In the genomic region with DNA sequence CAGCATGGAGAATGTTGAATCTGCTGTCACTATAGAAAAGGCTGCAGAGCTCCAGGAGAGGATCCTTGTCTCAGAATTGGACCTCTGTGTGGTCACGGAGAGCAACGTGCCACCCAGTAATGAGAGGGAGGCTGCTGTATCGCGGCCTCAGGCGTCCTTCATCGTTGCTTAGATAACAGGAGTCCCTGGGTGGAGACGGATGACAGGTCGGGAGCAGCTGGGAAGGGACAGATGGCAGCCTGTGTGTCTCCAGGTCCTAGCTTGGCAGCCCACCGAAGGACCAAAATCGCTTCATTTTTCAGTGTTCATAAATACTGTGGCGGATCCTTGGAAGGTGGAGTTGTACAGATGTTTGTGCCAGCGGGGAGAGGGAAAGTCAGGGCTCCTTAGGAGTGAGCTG, we compare ENCODE assay signal across 17 mouse cellular contexts. TPM values are rescaled to one million over a fixed set of nuclear protein-coding genes. Genes with fewer than 3 reads are reported as not detected.
DNase-seq lines count a peak whose midpoint lies in the region; ATAC-seq and TF ChIP-seq lines count a peak whose summit lies in the region.
"Had no signal": no experiment of that assay in that cellular context is flagged by ENCODE, and none has a peak within 500 bp of the region (broad histone marks: within the 10 kb centered on the region; RNA-seq: fewer than 3 reads in every experiment).

No protein-coding gene starts in this region.

- H3K4me1 ChIP-seq in forebrain, embryonic 12.5 days: no peaks in the 10 kb centered on the region
- H3K4me1 ChIP-seq in forebrain, postnatal 0 days (ENCODE audit: insufficient read depth): no peaks in the 10 kb centered on the region
- H3K4me1 ChIP-seq in hindbrain, embryonic 16.5 days (ENCODE audit: control insufficient read depth, insufficient read depth, low read depth, low read length): no peaks in the 10 kb centered on the region; the same call in 1 of the 2 replicates
- H3K4me1 ChIP-seq: liver, embryonic 12.5 days had no signal

- H3K9me3 ChIP-seq in forebrain, embryonic 12.5 days: no peaks in the 10 kb centered on the region
- H3K9me3 ChIP-seq in forebrain, postnatal 0 days (ENCODE audit: low read length): no peaks in the 10 kb centered on the region
- H3K9me3 ChIP-seq in hindbrain, embryonic 16.5 days (ENCODE audit: control insufficient read depth, low read length): no peaks in the 10 kb centered on the region
- H3K9me3 ChIP-seq: limb, embryonic 10.5 days; liver, embryonic 12.5 days had no signal

- peaks cover 22% of the 10 kb centered on the region; the same call in 1 of the 2 replicates for H3K36me3 ChIP-seq in forebrain, embryonic 12.5 days (replicated peaks)
- peaks cover 7% of the 10 kb centered on the region; the same call in 1 of the 2 replicates for H3K36me3 ChIP-seq in forebrain, postnatal 0 days (ENCODE audit: insufficient read depth)
- H3K36me3 ChIP-seq in hindbrain, embryonic 16.5 days (ENCODE audit: control insufficient read depth, insufficient read depth, low read length): no peaks in the 10 kb centered on the region

- 0 out of 2 replicates have a peak overlapping the region, but pooled peaks have one; percentile 3 for H3K27ac ChIP-seq in forebrain, embryonic 12.5 days
- H3K27ac ChIP-seq in forebrain, postnatal 0 days (ENCODE audit: low read depth, low read length): no peak overlapping the region
- peak overlapping the region; percentile 82 for H3K27ac ChIP-seq in layer of hippocampus, adult 2 months
- no peak overlapping the region for H3K27ac ChIP-seq in hindbrain, embryonic 16.5 days (ENCODE audit: low read depth, low read length)
- H3K27ac ChIP-seq: limb, embryonic 10.5 days; liver, embryonic 12.5 days had no signal

- no peak for TF ChIP-seq CTCF in forebrain, postnatal 0 days (IDR thresholded peaks at IDR 0.05; ENCODE audit: low read depth)
- TF ChIP-seq CTCF in layer of hippocampus, adult 2 months (conservative IDR thresholded peaks at IDR 0.05): no peak

- DNase-seq in forebrain, postnatal 0 days: no peak
- DNase-seq in layer of hippocampus, adult 2 months (ENCODE audit: low spot score in 2 of 2): no peak
- DNase-seq in layer of hippocampus, postnatal 14 days (ENCODE audit: low spot score in 2 of 2): no peak
- DNase-seq in cerebellum, adult 8-10 months: peak; percentile 67
- no peak for DNase-seq in thymus, postnatal 4 days
- DNase-seq in ovary, postnatal 14 days (ENCODE audit: low spot score): no peak
- DNase-seq: adrenal gland, postnatal 25 days; heart, postnatal 10 days; kidney, adult 11 months; kidney, postnatal 25 days; layer of hippocampus, postnatal 36 days; right cerebral cortex, postnatal 25 days had no signal

- 81% methylated on average over 12 of the region's 12 CpGs for WGBS in forebrain, embryonic 12.5 days
- WGBS in forebrain, postnatal 0 days: 66% methylated on average over 12 of the region's 12 CpGs
- 49% methylated on average over 12 of the region's 12 CpGs for WGBS in hindbrain, embryonic 16.5 days

- H3K27me3 ChIP-seq in forebrain, embryonic 12.5 days: no peaks in the 10 kb centered on the region
- no peaks in the 10 kb centered on the region for H3K27me3 ChIP-seq in forebrain, postnatal 0 days (ENCODE audit: insufficient read depth, low read length)
- no peaks in the 10 kb centered on the region for H3K27me3 ChIP-seq in hindbrain, embryonic 16.5 days (replicated peaks; ENCODE audit: control insufficient read depth, insufficient read depth, low read length)
- H3K27me3 ChIP-seq: CH12.LX; liver, embryonic 12.5 days had no signal

- H3K4me2 ChIP-seq in forebrain, embryonic 12.5 days: no peak overlapping the region
- no peak overlapping the region for H3K4me2 ChIP-seq in forebrain, postnatal 0 days (ENCODE audit: low read depth)
- H3K4me2 ChIP-seq in hindbrain, embryonic 16.5 days (ENCODE audit: low read length): no peak overlapping the region
- H3K4me2 ChIP-seq: liver, embryonic 12.5 days had no signal

- H3K4me3 ChIP-seq in forebrain, embryonic 12.5 days (replicated peaks): no peak overlapping the region
- H3K4me3 ChIP-seq in forebrain, postnatal 0 days (ENCODE audit: low read depth, low read length): no peak overlapping the region
- H3K4me3 ChIP-seq in layer of hippocampus, adult 2 months: no peak overlapping the region
- H3K4me3 ChIP-seq in hindbrain, embryonic 16.5 days (ENCODE audit: low read length): no peak overlapping the region
- H3K4me3 ChIP-seq: limb, embryonic 10.5 days; liver, embryonic 12.5 days had no signal

- no peak for ATAC-seq in forebrain, embryonic 12.5 days (ENCODE audit: low FRiP score)
- no peak for ATAC-seq in forebrain, postnatal 0 days
- peak; percentile 79 for ATAC-seq in hindbrain, embryonic 16.5 days
- ATAC-seq: liver, embryonic 12.5 days had no signal

- no peak overlapping the region for H3K9ac ChIP-seq in forebrain, embryonic 12.5 days
- H3K9ac ChIP-seq in forebrain, postnatal 0 days: no peak overlapping the region
- H3K9ac ChIP-seq in hindbrain, embryonic 16.5 days (ENCODE audit: low read depth, low read length): no peak overlapping the region
- H3K9ac ChIP-seq: liver, embryonic 12.5 days had no signal

RNA-seq across cellular contexts. Expression of a gene that starts 24.5 kb away (rescaled TPM):
- polyA plus RNA-seq in forebrain, embryonic 12.5 days (2016; fragmentation: Nextera tagmentation; extraction: Ambion mirVana): 49.9 and 52.6 TPM in 2 replicates
- total RNA-seq in forebrain, postnatal 0 days (2014; rRNA removed): 21.9 and 23.9 TPM in 2 replicates
- polyA plus RNA-seq in forebrain, postnatal 0 days (2015; fragmentation: Nextera tagmentation; extraction: Ambion mirVana): 39.1 and 39.6 TPM in 2 replicates
- 10 to 100 TPM; 23.2 to 26.3 TPM for total RNA-seq in layer of hippocampus, adult 2 months (2021)
- total RNA-seq in layer of hippocampus, postnatal 14 days (2021): 10 to 100 TPM; 25.9 to 26.5 TPM
- polyA plus RNA-seq in hindbrain, embryonic 16.5 days (2015; fragmentation: Nextera tagmentation; extraction: Ambion mirVana): 46.8 and 47.6 TPM in 2 replicates

RNA-seq across cellular contexts. Expression of a gene that starts 24.6 kb away (rescaled TPM):
- polyA plus RNA-seq in forebrain, embryonic 12.5 days (2016; fragmentation: Nextera tagmentation; extraction: Ambion mirVana): 47.6 and 48.0 TPM in 2 replicates
- 47.6 and 50.6 TPM in 2 replicates for total RNA-seq in forebrain, postnatal 0 days (2014; rRNA removed)
- polyA plus RNA-seq in forebrain, postnatal 0 days (2015; fragmentation: Nextera tagmentation; extraction: Ambion mirVana): 57.6 and 59.2 TPM in 2 replicates
- 10 to 100 TPM; 28.8 to 30.5 TPM for total RNA-seq in layer of hippocampus, adult 2 months (2021)
- total RNA-seq in layer of hippocampus, postnatal 14 days (2021): 10 to 100 TPM; 30.2 to 32.8 TPM
- 53.6 and 59.4 TPM in 2 replicates for polyA plus RNA-seq in hindbrain, embryonic 16.5 days (2015; fragmentation: Nextera tagmentation; extraction: Ambion mirVana)

Comparison
In these comparisons a context has a peak if more than half of its experiments do, and no peak if none do; other contexts are left out.
1. H3K27ac ChIP-seq: peak in forebrain, embryonic 12.5 days (single experiment) and layer of hippocampus, adult 2 months (single experiment); none in forebrain, postnatal 0 days (single experiment) and hindbrain, embryonic 16.5 days (single experiment).